Mouse (Mus musculus) testis, adult 2 months (tissue): ENCODE measurements around the gene Dpep3.

Experiments used
- CTCF ChIP-seq: fragments of 200-500 bp; IDR thresholded peaks from 2 replicates; pipeline ENCODE4 v1.5.1; 2012; ENCODE audit warnings: low read depth, mild to moderate bottlenecking, inconsistent platforms, low read length, moderate library complexity; ENCODE audit not compliant: control insufficient read depth, insufficient read depth, insufficient replicate concordance
- POLR2A ChIP-seq: fragments of 200-500 bp; IDR thresholded peaks from 2 replicates; pipeline ENCODE4 v1.6.1; 2012; ENCODE audit warnings: low read depth, mild to moderate bottlenecking, inconsistent platforms, low read length, moderate library complexity; ENCODE audit not compliant: control insufficient read depth

DNA sequence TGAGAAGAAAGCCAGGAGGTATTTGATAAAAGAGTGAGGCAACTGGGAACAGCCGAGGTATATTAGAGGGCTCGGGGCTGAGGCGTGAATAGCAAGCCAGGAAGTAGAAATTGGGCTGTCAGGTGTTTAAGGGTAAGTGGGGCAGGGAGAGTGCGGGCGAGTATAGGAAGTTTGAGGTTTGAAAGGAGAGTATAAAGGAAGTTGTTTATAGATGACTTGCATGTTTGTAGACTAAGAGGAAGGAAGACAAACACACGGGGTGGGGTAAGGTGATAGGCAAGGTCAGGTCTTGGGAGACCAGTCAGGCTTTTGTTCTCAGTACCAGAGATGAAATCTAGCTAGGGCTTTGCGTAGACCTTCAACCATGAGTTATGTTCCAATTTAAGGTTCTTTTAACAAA, 37.9 kb upstream of the Dpep3 start:
- TF ChIP-seq CTCF (no peak), POLR2A (no peak)
